Mouse (Mus musculus): ENCODE data around the gene Clic1.

Clic1 gene

DNA sequence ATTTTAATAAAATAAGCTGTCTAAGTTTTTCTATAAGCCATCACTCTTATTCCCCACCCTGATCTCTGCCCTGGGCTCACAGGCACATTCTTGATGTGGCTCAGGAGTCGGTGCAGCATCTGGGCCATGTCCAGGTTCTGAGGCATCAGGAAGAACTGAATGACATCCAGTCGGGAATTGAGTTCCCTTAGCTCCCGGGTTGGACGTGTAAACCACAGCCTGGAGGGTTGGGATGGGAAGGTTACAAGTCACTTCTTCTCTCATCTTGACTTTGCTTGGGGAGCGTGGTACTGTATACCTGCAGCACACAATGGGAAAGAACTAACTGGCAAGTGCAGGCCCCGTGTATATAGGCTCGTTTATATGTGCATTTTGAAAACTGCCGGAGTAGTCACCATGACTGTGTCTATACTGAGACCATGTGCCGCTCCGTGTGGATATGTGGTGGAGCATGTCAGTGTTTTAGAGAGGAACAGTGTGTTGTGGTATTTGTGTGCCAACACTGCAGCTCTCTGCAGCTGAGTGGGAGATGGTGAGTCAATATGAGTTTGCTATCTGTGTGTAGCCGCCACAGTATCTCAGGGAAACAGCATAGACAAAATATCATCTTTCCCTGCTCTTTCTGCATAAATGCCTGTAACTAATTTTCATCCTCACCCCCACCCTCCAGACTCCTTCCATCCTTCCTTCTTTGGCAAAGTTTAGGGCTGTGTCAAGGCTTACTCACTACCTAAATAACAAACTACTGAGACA is 10.5 kb upstream of the Clic1 start:
- intact Hi-C loops (cut with DNase I): no loop called here

DNA sequence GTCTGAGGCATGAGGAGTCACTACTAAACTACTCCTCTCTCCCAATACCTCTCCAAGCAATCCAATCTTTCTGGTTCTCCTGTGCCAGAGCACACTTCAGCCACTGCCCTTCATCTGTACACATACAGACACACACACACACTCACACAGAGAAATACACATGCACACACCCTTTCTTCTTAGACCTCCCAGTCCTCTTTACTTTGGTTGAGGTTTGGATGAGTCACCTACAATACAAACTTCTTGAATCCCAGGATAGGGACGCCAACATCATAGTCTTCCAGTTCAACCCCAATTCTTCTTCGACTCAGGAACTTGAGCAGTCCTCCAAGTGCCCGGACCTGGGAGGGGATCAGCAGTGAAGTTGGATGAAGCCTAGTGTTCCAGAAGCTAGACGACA is 6.0 kb upstream of the Clic1 start:
- intact Hi-C loops (cut with DNase I): no loop called here

DNA sequence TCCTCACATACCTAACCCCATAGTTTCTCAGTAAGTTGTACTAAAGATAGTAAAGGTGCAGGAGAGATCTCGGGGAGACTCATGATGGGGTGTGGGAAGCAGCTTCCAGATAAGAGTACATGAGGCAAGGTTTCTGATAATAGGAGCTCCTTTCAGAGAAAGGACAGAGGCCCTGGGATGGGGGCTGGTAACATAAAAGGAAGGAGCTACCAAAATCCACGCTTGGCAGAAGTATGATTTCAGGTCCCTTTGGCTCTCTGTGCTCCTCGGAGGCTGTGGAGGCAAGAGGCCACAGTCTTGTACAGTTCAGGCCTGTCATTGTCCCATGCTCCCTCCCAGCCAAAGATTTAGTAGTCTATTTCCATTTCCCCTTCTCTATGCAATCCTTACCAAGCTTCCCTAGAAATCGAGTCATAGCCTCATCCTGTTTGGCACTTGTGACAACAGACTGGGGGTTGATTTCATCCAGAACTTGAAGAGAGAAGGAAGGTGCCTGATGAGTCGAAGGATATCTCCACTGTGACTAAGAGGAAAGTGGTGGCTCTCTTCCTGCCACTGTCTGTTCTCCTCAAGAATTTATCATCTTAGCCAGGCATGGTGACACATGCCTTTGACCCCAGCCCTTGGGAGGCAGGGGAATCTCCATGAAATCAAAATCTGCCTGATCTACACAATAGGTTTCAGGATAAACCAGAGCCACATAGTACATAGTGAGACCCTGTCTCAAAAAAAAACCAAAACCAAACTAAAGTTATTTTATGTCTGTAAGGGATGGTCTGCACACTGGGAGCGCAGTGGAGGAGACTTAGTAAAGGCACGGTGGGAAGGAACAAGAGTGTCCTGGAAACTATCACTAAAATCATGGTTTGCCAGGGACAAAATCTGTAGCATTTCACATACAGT is 4.6 kb upstream of the Clic1 start:
- intact Hi-C loops (cut with DNase I): no loop called here

DNA sequence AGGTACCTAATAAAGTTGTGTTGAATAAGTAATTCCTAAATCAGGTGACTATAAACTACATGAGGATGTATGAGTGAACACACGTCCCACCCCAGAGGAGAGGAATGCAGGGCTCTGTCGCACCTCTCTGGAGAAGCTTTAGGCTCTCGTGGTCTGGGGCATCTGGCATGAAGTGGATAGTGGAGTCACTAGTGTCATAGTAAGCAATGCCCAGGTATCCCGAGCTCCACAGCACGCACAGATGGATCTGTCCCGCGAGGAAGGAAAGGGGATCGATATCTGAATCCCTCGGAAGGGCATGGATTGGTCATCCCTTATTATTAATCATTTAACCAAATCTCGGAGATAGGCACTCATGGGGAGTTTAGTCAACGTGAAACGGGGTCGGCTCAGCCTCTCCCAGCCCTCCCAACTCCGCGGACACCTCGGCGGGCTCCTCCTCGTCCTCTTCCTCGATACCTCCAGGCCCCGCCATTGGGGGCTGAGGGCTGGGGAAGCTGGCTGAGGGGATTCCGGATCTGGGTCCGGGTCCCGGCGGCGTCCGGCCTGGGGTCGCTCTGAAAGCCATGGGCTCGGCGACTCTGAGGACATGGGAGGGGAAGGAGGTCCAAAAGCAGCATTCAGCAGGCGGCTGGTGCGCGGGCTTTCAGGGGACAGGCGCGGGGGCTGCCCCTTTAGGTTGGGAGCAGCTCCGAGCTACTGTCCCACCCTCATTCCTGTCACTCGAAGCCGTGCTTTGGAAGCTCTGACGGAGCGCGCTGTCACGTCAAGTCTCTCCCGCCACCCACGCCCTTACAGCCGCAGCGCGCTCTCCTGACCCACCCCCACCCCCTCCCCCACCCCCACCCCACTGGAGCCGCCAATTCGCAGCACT is 3.7 kb upstream of the Clic1 start:
- intact Hi-C loops (cut with DNase I): no loop called here

DNA sequence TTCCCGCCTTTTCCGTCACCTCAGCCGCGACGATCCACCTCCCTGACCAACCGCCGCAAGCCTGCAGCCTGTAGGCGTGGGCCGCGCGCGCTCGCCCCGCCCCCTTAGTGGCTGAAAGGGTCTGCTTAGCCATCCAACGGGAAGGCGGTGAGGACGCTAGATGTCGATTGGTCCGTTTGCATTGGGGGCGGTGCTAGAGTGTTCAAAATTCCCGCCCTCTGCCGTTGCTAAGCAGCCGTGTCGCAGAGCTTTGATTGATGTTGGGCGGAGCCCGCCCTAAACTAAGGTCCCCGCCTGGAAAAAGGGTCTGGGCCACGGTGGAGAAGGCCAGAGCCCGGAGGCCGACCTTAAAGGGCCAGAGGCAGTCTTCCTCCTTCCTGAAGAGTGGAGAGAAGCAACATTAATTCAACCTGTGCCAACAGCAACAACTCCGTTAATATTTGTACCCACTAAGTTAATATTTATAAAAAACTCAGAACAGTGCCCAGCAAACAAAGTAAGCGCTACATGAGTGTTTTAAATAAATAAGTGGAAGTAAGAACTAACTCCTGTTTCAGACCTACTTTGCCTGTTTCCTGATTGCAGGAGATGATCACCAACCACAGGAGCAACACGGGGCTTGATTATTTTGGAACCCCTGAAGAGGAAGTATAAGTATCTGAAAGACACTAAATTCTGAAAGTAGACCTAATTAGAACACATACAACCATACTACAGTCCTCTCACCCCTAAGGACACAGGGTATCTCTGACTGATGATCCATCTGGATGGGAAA is 2.9 kb upstream of the Clic1 start, which contains the start of gene Msh5:
TSS of gene Msh5 (minus strand) at position 65 of the 775 bp plus-strand sequence.
- intact Hi-C loops (cut with DNase I): no loop called here

DNA sequence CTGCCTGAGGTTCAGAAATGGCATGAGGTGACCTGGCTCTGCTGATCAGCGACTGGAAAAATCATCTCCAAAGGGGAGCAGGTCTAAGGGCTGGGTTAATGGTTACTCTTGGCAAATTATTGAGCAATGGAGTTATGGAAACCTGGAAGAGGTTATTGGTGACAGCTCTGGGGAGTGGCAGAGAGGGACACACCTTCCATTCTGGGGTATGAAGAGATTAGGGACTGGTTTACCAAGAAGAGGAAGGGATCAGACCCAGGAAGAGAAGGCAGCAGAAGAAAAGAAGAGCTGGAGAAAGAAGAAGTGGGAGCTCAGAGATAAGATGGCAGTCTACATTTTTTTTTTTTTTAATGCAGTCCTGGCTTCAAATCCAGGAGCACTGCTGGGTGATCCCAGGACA is 2.1 kb upstream of the Clic1 start:
- intact Hi-C loops (cut with DNase I): no loop called here

DNA sequence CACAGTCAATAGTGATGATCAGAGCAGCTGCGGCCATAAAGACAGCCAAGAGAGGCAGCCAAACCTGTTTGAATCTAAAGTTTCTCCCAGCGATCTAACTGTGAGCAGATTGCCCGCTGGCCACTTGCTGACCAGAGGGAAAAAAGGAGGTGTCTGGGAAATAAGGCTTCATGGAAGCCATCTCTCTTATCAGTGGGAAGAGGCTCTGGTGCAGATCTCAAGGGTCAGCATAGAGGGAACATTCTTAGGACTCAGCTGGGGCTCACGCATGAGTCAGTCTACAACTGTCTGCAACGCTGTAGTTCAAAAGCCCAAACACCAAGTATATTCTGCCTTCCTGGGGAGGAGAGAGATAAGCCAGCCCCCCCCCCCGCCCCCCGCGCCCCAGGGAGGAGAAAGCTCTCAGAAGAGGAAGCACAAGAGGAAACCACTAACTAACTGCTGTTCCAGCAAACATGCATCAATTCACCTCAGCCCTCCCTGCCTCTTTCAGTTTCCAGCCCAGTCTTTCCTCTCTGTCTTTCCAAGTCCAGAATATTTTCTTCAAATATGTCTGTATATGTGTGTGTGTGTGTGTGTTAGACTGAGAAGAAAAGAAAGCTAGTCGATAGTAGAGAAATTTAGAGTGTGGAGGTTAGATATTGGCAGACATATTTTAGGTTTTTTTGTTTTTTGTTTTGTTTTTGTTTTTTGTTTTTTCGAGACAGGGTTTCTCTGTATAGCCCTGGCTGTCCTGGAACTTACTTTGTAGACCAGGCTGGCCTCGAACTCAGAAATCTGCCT is 1.4 kb upstream of the Clic1 start:
- intact Hi-C loops (cut with DNase I): no loop called here

DNA sequence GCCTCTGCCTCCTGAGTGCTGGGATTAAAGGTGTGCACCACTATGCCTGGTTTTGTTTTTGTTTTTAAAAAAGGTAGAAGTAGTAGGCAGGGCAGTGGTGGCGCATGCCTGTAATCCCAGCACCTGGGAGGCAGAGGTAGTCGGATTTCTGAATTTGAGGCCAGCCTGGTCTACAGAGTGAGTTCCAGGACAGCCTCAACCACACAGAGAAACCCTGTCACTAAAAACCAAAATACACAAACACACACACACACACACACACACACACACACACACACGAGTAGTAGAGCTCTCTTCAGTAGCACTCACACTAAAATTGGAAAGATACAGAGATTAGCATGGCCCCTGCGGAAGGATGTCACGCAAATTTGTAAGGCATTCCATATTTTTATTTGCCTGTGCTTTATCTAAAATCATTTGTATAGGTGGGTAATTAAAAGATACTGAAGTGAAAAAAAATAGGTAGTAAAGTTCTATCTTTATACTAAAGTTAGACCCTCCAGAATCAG is 780 bp upstream of the Clic1 start:
- intact Hi-C loops (cut with DNase I): no loop called here

DNA sequence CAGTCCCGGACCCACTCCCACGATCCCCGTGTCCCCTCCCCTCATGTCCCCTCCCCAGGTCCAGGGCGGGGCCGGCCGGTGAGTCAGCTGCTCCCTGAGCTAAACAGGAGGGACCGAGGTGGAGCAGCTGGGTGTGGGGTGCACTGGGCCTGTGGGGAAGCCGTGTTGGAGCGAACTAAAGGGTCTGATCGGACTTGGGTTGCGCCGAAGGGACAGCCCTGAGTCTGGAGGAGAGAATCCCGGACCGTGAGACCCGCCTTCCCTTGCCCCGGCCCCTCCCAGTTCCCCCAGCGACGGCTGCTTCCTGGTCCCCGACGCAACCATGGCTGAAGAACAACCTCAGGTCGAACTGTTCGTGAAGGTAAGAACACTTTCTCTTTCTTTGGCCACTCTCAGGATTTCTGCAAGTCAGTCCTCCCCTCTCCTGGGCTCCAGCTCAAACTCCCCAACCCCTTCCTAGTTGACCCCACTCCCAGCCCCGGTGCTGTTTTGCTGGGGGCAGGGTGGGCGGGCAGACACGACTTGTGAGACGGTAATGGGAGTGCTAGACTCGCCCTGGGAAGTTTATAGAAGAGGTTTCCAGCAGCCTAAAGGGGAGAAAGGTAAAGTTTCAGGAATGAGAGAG is 472 bp downstream of the Clic1 start:
- intact Hi-C loops (cut with DNase I): no loop called here

DNA sequence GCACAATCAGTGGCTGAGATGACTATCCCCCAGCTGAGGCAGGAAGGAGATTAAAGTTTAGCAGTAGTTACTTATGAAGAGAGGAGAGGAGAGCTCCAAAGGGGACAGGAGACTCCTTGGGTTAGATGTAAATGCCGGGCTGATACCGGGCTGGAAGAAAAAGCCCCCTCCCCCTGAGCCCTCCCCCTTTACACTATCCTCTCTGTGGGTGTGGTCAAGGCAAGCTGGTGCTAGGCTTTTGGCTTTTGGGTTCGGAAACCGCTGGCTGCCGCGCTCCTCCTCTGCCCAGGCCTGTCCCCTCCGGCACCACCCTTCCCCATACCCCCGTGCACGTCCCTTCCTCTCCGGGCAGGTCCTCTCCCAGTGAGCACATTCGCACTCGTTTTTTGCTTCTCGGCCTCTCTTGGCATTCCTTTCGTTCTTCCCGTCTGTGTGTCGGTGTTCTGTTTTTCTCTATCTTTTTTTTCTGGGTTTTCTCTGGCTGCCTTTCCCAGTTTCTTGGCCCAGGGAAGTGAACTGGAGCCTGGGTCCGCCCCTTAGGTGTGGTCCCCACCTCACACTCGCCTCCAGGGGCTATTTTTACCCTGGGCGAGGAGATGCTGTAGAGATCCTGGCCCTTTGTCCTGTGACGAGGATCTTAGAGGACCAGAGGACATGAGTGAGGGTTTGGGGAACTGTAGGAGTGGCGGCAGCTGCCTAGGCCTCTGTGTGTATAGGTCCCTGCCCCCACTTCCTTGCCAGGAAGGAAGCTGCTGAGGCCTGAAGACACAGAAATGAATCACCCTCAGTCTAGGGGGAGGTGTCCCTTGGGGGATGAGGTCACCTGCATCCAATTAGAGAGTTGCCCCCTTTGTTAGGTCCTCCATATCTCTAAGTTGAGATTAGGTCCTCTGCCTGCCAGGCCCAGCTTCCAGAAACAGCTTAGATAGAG is 1.7 kb downstream of the Clic1 start:
- intact Hi-C loops (cut with DNase I): no loop called here

DNA sequence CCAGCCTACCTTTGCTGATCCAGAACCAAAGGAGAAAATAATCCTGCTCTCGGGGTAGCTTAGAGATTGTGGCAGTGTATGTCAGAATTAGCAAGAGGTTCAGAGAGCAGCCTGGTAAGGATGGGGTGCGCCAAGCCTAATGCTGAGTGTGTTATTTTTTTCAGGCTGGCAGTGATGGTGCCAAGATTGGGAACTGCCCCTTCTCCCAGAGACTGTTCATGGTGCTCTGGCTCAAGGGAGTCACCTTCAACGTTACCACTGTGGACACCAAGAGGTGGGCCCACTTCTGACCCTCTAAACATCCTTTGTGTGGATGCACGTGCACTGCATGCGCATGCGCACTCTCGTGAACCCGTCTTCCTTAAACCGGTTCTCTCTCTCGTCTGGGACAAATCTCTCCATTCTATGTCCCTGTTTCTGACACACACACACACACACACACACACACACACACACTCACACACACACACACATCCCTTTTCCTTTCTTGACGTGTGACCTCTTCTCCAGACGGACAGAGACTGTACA is 2.6 kb downstream of the Clic1 start:
- intact Hi-C loops (cut with DNase I): no loop called here

DNA sequence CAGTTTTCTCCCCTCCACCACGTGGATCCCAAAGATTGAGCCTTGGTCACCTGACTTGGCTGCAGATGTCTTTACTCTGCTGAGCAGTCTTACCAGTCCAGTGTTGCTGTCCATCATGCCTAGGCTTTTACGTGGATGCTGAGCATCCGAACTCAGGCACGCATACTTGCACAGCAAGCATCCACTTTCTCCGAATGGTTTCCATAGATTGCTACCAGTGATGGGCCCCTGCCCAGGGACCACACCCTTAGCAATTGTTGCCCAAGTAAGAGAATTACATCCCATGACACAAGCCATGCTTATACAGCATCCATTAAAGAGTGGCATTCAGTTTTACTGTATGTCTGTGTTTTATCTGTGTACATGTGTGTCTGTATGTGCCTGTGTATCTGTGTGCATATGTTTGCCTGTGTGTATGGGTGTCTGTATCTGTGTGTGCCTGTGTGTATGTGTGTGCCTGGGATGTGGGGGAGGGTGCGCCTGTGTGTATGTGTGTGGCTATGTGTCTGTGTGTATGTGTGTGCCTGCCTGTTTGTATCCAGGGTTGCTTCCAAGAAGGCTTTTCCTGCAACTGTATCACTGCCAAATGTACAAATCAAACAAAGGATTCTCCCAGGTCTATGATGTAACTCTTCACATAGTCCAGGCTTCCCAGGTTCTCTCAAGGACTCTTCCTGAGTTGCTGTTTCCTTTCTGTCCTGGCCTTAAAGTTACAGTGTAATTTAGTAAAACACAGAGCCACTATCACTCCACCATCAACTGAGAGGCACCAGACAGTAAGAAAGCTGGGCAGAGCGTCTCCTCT is 6.1 kb downstream of the Clic1 start:
- intact Hi-C loops (cut with DNase I): no loop called here

DNA sequence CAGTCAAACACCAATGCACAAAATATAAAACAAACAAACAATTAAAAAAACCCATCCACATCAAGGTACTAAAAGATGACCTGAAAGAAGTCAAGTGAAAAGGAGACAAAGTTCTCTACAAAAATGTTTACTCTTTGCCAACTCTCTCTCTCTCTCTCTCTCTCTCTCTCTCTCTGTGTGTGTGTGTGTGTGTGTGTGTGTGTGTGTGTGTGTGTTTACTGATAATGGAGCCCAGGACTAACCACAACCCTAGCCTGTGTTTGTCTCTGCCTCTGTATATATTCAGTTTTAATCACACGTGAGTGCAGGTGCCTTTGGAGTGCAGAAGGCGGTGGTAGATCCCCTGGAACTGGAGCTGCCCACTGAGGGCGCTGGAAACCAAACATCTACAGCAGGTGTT is 7.3 kb downstream of the Clic1 start:
- intact Hi-C loops (cut with DNase I): no loop called here

DNA sequence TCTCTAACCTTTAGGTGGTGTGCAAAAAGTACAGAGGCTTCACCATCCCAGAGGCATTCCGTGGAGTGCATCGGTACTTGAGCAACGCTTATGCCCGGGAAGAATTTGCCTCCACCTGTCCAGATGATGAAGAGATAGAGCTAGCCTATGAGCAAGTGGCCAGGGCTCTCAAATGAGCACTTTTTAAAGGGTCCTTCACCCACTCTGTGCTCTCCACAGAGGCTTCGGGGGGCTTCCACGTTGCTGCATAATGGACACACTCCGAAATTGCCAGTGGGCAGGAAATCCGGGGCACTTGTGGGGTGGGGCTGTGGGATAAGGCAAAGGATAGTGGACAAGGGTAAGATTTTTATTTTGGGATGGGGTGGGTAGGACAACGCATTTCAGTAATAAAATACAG is 8.6 kb downstream of the Clic1 start:
- intact Hi-C loops (cut with DNase I): no loop called here

DNA sequence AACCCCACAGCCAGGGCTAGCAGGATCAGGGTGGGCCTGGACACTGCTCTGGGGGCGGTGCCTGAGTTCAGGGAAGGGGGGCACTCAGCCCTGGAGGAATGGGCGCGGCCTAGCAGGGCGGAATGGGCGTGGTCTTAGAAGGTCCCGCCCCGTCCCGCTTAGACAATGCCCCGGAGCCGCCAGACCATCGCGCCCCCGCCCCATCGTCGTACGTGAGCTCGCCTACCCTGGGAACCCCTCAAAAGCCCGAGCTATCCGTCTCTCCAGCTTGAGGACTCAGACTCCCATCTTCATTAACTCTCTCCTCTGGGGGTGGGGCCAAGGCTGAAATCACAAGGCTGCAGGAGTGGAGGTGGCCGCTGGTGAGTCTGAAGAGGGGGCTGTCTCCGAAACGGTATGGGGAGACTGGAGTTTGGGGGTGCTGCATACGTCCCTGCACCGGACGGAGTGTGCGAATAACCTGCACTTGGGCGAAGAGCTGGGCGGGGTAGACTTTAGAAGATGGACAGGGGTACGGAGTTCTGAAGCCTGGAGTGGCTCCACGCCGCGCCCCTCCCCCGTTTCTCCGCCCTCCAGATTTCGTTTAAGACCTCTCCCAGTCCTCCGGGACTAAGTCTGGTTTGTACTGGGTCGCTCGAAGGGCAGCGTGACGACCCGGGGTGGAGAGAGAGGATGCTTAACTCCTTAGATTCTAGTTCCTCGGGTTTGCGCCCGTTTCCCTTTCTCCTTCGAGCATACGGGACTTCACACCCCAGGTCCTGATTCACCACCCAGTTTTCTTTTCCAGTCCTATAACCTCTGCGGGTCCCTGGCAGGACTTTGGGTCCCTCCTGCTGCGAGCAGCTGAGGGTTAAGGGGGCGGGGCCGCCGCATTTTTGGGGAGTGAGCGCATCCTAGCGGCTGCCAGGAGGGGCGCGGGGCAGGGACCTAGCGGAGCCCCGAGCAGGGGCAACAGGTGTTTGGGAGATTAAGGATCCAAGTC is 9.4 kb downstream of the Clic1 start, which contains the start of gene Ddah2:
TSS of gene Ddah2 (plus strand) at position 125 of the 982 bp plus-strand sequence.
- intact Hi-C loops (cut with DNase I): no loop called here

DNA sequence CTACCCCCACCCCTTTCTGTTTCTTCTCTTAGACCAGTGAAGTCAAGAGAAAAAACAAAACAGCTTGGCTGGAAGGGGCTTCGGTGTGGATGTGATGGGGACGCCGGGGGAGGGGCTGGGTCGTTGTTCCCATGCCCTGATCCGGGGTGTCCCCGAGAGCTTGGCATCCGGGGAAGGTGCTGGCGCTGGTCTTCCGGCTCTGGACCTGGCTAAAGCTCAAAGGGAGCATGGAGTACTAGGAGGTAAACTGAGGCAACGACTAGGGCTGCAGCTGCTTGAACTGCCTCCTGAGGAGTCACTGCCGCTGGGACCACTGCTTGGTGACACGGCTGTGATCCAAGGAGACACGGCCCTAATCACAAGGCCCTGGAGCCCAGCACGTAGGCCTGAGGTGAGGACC is 10.3 kb downstream of the Clic1 start:
- intact Hi-C loops (cut with DNase I): loop anchor here (5.0 kb wide), 1 partner anchor 38 kb away; no protein-coding TSS in a partner anchor
